In the genomic region with DNA sequence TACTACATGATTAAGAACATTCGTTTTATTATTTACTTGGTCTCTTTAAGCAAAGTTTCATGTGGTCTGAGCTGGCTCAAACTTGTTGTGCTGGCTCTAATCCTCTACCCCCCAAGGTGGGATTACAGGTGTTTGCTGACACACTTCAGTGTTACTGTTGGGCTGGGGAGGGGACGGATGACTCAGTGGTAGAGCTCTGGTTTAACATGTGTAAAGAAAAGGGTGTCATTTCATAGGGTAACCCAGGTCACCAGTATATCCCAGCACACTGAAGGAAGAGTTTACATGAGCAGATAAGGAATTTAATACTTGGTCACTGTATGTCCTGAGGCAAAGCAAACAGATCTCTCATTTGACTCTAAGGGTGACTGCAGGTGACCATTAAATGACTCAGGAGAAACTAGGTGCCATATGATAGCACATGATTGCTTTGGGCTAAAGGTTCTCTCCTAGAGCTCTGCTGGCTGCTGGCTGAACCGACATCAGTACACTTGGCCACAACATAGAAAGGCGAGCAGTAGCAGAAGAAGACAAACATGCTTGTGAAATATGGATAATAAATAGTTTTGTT, we compare ENCODE assay signal across 12 mouse cellular contexts.
"Had no signal": no experiment of that assay in that cellular context is flagged by ENCODE, and none has a peak within 500 bp of the region (broad histone marks: within the 10 kb centered on the region; RNA-seq: fewer than 3 reads in every experiment).

No protein-coding gene starts in this region.

- H3K9me3 ChIP-seq: limb, embryonic 15.5 days; liver, embryonic 12.5 days; midbrain, embryonic 12.5 days; neural tube, embryonic 13.5 days had no signal

- ATAC-seq: liver, embryonic 12.5 days; midbrain, embryonic 16.5 days had no signal

- DNase-seq: kidney, postnatal 14 days; lung, embryonic 14.5 days; lung, postnatal 10 days; right cerebral cortex, postnatal 14 days; thymus, adult 18-20 months; thymus, postnatal 14 days had no signal

- H3K36me3 ChIP-seq: limb, embryonic 15.5 days; liver, embryonic 12.5 days; midbrain, embryonic 12.5 days; neural tube, embryonic 13.5 days had no signal

- H3K9ac ChIP-seq: limb, embryonic 15.5 days; liver, embryonic 12.5 days; lung, embryonic 14.5 days; midbrain, embryonic 12.5 days; neural tube, embryonic 13.5 days had no signal

- H3K27me3 ChIP-seq: limb, embryonic 15.5 days; liver, embryonic 12.5 days; midbrain, embryonic 12.5 days; neural tube, embryonic 13.5 days had no signal

- H3K27ac ChIP-seq: limb, embryonic 15.5 days; liver, embryonic 12.5 days; macrophage; midbrain, embryonic 12.5 days; neural tube, embryonic 13.5 days had no signal

- H3K4me2 ChIP-seq: limb, embryonic 15.5 days; liver, embryonic 12.5 days; lung, embryonic 14.5 days; midbrain, embryonic 12.5 days; neural tube, embryonic 13.5 days had no signal

- H3K4me3 ChIP-seq: limb, embryonic 15.5 days; liver, embryonic 12.5 days; midbrain, embryonic 12.5 days; neural tube, embryonic 13.5 days had no signal
